Mouse (Mus musculus) kidney, adult 8-10 months (tissue): Measurements from ENCODE around the gene Osgin1.

Experiments
- DNase-seq, 2 experiments: peaks; one replicate each; pipeline ENCODE4 v3.0.0; 2022

Osgin1 gene

DNA sequence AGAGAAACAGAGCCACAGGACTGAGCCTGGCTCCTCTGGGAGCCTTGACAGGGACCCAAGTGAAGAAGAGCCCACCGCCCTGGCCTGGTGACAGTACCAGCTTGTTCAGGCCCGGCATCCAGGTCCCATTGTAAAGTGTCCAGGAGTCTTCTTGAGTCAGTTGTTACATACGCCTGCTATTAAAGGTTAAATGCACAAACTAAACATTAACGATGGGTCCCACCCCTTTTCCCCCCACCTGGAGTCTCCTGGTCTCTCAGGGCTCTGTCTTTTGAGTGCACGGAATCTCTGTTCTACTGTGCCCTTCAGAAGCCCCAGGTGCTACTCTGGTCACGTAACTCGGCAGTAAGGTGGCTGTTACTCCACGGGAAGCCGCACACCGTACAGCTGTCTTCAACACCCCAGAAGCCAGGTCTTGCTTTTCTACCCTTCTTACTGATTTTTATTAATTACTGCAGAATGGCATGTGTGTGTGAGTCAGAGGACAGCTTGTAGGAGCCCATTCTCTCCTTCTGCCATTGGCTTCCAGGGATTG lies 9.7 kb upstream of the Osgin1 start:
- peak in 1 of 2 experiments; percentile 62 for DNase-seq

DNA sequence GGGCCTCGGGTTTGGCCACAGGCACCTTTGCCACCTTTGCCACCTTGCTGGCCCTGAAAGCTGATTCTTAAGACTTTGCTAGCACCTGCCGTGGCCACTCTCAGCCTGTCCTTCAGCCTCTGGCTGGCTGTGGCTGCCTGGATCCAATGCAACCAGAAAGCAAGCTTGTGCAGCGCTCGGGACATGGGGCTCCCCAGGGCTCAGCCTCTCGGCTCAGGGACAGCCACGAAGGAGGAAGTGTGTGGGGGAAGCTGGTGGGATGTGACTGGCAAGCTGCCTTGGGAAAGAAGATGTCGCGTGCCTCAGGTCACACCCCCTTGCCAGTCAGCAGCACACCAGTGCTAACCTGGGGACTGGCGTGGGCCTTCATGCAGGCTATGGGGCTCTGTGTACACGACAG lies 9.2 kb upstream of the Osgin1 start:
- DNase-seq: no peak

DNA sequence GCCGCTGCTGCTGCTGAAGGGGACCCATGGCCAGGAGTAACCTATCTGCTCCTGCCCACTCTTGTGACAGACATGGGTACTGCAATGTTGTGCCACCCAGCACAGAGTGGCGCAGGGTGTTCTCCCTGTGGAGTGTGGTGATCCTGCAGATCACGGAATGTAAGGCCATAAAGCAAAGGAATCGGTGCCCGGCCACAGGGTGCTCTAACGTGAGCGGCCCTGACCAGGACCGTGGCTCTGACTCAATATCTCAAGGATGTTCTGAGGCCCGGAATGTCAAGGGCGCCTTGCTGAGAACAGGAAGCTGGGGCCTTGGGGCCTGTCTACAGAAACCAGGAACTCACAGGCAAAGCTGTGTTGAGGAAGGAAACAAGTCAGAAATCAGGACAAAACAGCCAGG lies 8.4 kb upstream of the Osgin1 start:
- DNase-seq: peak; percentile 56 to 65

DNA sequence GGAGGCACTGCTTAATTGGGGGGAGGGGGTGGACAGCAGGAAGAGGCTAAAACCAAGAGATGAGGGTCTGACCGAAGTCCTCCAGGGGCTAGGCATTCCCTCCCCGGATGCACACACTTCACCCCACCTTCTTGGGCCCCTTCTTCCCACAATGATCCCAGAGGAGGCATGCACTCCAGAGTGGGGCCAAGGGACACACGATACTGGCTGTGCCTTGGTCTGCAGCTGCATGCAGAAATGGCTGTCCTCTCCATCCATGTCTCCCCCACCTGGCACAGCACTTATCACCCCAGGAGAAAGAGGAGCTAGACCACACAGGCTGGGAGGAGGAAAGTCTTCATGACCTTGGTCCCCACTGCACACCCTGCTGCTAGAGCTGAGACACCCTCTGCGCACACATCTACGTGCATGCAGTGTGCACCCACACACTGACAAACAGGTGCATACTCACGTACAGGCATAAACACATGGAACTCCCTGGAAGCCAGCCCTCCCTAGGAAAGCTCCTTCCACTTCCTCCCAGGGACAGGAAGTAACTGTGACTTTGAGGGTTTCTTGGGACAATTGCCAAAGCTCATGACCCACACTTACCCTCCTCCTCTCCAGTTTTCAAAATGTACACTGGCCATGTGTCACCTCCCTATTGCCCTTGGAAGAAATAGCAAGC lies 7.7 kb upstream of the Osgin1 start:
- DNase-seq: no peak

DNA sequence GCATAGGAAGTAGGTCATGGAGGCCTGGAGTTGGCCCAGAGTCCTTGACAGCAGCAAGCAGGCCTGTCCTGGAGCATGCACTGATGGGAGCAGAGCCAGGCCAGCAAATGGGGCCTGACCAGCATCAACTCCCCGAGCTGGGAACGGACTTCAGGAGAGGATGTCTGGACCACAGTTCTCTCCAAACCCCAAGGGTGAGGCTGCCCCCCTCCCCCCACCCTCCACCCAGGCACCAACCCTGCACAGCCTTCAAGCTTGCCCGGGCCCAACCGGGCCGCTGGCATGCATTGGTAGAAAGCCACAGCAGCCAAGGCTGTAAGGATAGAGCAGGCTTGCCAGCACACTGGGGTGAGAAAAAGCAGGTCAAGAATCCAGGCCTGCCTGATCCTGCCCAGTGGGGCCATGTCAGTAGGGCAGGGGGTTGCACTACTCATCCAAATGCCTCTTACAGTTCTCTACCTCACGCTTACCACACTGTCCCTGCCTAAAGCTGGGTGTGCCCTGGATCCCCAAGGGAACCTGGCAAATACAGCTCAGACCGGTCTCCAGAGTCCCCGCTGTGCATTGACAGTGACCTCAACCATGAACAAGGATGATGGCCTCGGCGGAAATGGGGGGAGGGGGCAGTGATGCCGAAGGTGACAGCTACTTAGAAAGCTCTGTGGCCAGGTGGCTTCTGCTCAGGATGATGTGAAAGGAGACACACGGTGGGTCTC lies 6.1 kb upstream of the Osgin1 start:
- DNase-seq: no peak

DNA sequence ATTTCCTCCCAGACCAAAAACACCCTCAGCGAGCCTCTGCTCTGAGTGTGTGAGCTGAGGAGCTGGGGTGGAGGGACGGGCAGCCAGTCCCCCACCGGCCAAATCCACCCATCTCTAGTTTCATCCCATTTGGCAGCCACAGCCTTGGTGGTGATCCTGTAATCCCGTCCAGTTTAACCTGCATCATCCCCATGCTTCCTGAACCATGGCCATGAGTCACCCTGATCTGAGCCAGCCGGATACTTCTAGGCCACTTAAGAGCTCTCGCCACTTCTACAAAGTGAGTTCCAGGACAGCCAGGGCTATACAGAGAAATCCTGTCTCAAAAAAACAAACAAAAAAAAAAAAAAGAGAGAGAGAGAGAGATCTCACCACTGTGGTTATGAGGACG lies 5.6 kb upstream of the Osgin1 start:
- DNase-seq: no peak

DNA sequence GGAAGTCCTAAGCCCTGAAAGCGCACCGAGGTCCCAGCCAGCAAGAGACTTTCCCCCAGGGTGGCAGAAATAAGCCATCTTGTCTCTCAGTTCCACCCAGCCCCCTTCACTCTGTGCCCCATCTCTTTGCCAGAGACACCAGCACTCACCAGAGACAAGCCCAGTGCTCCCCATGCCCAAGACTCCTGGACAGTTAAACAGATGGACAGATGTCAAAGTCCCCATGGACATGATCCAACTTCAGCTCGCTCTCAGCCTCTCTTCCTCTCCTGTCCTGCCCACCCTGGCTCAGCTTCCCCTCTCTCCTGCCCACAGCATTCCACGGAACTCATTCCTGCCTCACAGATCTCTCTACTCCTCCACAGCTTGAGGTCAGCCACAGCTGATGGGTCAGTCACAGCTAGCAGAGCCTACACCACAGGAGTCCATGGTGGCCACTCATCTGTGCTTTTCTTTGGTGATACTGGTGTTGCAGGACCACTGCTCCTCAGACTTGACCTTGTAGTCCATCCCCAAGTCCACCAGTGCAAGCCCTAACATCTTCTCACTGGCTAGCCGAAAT lies 5.1 kb upstream of the Osgin1 start:
- peak in 1 of 2 experiments; percentile 66 for DNase-seq

DNA sequence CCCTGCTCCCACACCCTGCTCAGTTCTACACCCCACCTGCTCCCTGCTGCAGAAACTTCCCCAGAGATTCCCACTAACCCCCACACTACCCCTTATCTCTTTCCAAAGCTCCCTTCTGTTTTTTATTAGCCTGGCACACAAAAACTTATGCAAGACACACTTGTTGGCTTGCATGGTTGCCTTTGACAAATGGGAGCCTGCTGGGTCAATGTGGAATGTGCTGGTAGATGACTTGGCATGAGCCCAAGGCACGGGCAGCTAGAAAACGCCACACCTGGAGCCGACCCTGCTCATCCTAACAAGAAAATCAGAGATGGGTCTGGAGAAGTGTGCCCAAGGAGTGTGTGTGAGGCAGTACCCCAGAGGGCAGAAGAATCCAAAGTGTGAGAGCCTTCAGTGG lies 4.4 kb upstream of the Osgin1 start:
- peak; percentile 51 to 74 for DNase-seq

DNA sequence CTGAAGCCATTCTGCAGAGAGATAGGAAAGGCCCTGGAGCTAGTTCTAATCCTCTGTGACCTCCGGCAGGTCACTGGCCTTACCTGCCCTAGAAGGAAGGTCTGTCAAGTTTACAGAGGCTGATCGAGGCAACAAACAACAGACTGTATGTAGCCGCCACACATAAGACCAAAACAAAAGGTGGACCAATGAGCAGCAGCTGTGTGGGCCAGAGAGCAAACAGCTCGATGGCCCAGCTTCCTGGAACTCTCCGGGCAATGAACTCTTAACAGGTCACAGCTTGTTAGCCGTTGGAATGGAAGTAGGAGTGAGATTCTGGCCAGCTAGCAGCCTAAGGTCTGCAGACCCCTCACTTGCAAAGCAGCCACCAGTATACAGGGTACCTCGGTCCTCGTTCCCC lies 3.7 kb upstream of the Osgin1 start:
- DNase-seq: peak in 1 of 2 experiments; percentile 48

DNA sequence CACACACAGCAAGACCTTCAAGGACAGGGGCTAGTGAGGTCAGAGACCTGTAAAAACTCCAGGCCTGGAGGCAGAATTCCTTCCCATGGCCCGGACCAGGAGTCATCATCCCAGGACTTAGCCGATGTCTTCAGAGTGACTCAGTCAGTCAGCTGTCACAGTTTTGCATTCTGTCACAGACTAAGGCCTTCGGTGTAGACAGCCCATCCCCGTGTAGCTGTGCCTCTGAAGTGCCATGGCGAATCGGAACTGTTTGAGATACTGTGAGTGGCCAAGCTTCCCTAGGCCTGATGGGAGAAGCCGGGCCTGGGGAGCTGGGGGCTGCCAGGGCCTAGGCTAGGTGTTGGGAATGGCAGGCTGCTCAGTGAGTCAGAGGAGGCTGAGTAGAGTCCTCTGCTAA lies 3.2 kb upstream of the Osgin1 start:
- no peak for DNase-seq

DNA sequence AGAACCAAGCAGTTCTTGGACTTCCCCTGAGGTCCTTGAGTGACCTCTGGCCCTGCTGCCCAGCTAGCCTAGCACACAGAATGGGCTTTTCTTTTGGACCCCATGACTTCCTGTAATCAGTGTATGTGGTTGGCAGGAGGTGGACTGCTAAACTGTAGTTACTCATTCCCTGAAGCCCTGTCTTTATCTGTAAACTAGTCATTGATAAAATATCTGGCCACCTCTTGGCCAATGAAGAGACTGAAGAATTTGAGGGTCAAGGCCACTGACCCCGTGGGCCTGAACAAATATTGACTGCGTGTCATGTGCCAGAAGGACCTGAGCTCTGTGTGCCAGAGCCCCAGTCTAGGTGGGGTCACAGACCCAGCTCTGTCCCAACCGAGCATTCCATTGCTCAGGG lies 1.6 kb upstream of the Osgin1 start:
- no peak for DNase-seq

DNA sequence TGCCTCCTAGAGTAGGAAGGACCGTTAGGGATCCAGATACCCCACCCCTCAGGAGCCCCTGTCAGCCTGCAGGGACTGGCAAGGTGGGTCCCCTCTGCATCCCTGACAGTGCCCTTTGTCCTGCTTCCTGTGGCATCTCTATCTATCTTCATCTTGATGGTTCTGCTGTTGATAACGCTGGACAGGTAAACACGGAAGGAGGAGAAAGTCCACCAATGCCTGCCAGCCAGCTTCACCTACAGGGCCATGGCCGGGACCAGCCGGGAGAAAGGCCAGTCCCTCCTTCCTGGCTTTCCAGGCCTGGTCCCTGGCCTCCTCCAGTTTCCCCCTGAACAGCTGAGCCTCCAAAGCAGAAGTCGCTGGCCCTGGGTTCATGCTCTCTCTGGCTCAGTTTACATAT lies 645 bp downstream of the Osgin1 start:
- DNase-seq: no peak

DNA sequence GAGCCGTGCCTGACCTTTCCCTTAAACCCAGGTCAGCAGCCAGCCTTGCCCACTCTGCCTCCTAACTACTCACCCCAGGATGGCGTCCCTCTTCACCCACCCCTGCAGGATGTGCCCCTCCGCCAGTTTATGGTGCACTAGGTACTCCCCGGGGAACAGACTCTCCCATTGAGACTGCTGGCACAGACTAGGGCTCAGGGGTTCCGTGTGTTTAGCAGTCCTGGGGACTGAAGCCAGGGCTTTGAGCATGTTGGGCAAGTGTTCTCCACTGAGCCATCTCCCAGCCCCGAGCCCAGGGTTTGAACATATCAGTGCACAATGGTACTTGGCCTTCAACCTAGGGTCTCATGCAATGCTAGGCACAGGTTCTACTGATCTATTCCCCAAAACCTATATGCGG lies 1.6 kb downstream of the Osgin1 start:
- DNase-seq: no peak

DNA sequence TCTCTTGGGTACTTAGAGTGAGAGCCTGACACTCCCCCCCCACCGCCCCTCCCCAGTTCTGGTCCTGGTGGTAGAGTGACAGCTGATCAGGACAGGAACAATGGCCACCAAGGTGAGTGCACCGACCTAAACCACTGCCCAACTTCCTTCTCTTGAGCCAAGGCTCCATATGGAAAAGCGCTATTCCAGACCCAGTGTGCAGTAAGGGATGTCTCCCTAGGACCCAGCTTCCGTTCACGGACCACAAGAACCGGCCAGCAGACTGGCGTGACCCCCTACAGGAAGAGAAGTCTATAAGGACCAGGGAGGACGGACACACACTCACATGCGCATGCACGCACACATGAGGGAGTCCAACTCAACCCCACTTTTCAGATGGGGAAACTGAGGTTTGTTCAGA lies 2.4 kb downstream of the Osgin1 start:
- DNase-seq: no peak

DNA sequence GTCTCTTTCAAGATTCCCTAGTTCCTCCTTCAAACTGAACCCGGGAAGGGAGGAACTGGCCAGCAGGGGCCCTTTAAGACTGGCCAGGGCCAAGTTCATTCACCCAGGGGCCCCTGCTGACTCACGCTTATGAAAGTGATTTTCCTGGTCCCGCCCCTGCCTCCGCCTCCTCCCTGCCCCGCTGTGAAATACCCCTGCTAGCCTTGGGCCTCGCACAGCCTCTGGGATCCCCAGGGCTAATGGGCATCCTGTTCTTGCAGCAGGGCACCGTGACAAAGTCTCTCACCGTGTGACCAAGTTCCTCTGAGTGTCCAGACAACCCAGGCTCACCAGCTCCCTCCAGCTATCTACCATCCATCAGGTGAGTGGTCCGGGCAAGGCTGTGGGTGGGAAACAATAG lies 3.0 kb downstream of the Osgin1 start:
- peak; percentile 91 to 94 for DNase-seq

DNA sequence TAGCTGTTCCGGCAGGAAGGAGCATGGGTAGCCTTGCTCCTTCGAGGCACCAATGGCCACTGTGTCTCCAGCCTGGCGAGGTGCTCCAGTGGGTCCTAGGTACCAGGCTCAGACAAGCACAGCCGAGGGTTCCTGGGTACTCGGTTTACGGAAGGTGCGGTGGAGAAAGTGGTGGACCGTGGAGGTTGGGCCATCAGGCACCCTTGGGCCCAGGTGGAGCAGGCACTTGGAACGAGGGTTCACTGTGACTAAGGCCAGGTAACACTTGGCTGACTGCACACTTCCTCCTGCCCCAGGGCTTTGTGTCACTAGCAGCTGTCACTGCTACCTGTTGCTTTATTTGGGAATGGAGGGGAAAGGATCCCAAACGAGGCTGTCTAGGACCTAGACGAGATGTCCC lies 3.6 kb downstream of the Osgin1 start:
- peak in 1 of 2 experiments; percentile 52 for DNase-seq

DNA sequence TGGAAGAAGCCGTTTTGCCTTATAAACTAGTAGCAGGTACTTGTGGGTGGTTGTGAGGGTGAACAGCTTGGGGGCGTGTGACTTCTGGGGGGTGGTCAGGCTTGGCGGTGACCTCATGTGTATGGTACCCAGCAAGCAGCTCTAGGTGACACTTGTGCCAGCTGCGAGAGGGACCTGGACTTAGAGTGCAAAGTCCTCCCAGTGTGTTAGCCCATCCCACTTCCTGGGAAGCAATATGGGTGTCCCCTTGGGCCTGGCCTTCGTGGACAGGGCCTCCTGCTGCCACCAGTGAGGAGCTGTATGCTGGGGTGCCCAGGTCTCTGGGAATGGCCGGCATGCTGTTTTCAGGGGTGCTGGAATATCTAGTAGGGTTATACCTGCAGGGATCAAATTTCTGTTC lies 5.0 kb downstream of the Osgin1 start:
- DNase-seq: peak in 1 of 2 experiments; percentile 66

DNA sequence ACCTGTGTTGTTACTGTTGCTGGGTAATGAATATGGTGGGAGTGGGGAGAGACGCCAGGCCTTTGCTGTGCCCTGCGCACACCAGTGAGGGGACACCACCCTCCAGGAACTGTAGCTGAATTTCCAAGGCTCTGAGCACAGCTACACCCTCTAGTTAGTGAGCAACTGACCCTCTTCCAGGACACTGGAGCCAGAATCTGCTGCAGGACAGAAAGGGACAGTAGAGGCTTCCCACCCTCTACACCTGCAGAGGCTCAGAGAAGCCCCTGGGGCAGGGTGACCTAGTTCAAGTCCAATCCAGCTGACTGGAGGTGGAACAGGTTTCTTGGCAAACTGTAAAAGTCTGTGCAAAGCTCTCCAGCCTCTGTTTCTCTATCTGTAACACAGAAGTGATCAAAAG lies 5.5 kb downstream of the Osgin1 start:
- DNase-seq: no peak

DNA sequence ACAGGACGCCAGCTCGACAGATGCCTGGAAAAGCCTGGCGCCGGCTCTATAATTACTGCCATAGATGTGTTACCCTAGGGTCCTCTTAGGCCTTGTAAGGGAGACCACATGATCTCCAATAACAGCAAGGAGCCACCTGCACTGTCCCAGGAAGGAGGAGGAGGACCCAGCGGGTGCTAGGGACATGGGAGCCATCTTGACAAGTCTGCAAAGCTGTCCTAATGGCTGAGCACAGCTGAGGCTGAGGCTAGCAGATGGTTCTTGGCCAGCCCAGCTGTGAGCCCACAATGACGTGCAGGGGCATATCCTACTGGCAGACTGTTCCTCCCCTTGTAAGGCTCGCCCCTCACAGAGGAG lies 5.9 kb downstream of the Osgin1 start:
- DNase-seq: no peak

DNA sequence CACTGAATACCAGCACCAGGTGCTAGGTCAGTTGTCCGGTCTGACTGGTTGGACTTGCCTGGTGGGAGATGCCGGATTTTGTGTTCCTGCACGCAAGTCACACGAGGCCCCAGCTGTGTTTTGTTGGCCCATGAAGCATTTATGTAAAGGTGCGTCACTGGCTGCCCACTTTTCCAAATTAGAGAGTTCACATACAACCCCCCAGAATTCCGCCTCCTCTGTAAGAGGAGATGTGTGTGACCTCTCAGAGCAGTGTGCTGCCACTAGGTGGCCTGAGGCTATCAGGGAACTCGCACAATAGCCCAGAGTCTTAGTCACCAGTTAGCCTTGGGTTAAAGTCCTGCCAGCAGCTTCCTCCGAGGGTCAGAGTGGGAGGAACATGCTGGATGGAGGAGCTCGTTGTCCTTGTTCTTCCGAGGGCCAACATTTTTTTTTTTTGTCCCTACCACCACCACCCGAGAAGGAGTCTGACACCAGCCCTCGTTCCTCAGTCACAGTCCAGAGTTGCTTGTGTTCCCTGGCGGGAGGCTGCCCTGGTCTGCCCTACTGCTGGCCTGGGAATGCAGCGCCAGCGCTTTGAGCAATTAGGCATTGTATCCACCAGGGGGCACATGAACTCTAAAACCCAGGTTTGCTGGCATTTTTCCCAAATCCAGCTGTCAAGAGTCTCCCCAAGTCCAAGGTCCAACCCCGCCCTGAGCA lies 6.5 kb downstream of the Osgin1 start:
- DNase-seq: peak; percentile 93

DNA sequence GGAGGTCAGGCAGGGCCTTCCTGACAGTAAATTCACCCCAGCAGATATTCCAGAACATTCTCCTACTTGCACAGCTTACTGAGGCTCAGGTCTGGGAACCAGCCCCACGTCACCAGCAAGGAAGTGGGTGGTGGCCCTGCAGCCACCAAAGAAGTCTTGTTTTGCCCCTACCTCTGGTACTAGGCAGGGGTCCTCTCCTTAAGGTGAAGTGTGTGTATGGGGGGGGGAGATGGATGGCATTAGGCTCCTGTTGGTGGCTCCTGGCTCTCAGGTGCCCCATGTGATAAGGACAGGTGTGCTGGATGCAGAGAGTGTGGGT lies 7.0 kb downstream of the Osgin1 start:
- no peak for DNase-seq

DNA sequence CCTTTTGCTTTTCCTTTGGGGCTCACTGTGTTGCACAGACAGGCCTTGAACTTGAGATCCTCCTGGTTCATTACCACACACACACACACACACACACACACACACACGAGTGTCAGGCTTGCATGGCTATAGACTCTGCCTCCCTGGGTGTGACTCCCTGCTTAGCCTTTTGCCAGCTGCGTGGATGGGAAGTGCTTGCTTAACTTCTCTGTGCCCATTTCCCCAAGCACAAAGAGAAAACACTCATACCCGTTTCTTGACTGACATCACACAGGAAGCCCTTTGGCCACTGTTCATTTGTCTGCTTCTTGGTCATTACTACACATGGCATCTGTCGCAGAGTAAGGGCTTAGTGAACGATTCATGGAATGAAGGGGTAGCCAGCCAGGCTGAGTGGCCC lies 8.1 kb downstream of the Osgin1 start:
- no peak for DNase-seq

DNA sequence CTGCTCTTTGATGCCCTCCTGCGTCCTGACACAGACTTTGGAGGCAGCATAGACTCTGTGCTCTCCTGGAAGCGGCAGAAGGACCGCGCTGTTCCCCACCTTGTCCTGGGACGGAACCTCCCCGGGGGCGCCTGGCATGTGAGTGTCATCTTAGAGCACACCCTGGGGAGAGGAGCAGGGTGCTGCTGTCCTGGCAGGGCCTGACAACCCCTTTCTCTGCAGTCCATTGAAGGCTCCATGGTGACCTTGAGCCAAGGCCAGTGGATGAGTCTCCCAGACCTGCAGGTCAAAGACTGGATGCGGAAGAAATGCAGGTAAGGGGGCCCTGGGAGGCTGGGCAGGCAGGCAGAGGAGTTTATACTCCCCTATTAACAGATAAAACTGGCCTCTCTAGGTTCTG lies 9.0 kb downstream of the Osgin1 start:
- DNase-seq: no peak
